Mouse (Mus musculus) heart, postnatal 25 days (tissue): ENCODE measurements around the gene Fam172a. TPM values are rescaled to one million over a fixed set of nuclear protein-coding genes. Genes with fewer than 3 reads are reported as not detected.

ENCODE experiments used
- DNase-seq: peaks from one replicate; pipeline ENCODE4 v3.0.0; 2022; ENCODE audit warnings: low spot score
- intact Hi-C: fragments of 180-260 bp; cut with DNase I; formaldehyde crosslinking; loops from one replicate; pipeline ENCODE4 v1.15.1; 2025
- total RNA-seq, 2 experiments: library from RNA; stranded (reverse); gene quantifications; 2 replicates each; pipeline ENCODE4 v1.2.3; 2021

Fam172a gene
- total RNA-seq, 2 experiments from 2014 or later = 10.8 to 12.6 TPM

DNA sequence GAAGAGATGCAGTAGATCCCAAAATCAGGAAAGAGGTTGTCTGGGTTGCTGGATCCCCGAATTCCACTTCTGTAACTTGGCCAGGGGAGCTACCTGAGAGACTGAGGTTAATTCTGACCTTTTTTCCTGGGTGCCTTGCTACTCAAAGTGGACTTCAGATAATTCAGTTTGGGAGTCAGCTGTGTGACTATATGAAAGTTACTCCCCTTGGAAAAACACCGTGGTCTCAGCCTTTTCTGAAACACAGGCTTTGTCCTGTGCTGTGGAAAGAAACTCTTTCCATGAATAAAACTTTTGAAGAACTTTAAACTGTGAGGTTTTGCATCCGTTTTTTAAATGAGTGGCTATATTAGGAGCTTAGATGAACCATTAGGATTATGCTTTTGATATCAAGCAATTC is 472.4 kb downstream of the Fam172a start:
- no peak for DNase-seq
- intact Hi-C loops = no loop called here

- intact Hi-C loops = no loop called here
- DNase-seq = no peak
Measured at GRCm38 (mm10) chr13:78174891-78175290, 473.1 kb downstream of the Fam172a start.

DNA sequence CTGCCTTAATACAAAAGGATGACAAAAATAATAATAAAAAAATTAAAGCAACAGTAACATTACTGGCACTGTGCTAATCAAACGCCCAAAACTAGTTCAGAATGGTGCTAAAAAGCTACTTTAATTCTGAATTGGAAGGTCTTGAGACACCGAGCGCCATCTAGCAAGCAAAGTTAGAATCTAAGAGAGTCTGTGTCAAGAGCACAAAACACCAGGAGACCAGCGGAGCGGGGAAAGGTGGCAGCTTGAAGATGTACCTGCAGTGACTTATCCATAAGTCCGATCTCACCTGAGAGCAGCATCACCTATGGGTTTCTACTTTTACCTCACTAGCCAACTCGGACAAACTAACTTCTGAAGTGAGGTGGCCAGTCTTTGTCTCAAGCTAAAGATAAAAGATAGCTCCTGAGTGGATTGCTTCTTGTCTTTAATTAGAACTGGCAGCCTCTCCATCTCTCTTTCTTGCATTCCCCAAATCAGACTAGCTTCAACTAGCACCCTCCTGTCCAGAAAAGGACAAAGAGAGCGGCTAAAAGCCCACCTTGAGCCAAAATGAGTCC is 474.1 kb downstream of the Fam172a start:
- intact Hi-C loops = no loop called here
- DNase-seq = no peak

- no peak for DNase-seq
- intact Hi-C loops = no loop called here
Measured at GRCm38 (mm10) chr13:78177381-78177950, 475.6 kb downstream of the Fam172a start.

GRCm38 (mm10) chr13:78178021-78178420 is 476.2 kb downstream of the Fam172a start:
- intact Hi-C loops = no loop called here
- DNase-seq = no peak

DNA sequence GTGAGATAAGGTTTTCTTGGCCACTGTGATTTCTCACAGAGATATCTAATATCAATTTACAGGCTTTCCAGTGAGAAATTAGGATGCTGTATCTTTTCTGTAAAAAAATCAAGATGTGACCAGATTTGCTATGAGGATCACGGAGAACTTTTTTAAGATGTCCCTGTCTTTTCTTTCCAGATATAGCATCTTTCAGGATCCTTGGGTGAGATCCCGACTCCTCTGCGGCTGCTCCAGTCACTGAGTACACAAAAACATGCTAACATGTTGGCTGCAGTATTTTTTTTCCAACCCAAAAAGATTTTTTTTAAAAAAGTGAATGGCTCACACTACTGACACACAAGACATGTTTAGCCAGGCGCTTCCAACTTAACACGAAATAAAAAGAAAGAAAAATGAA is 476.9 kb downstream of the Fam172a start:
- DNase-seq = no peak
- intact Hi-C loops = no loop called here

- intact Hi-C loops = loop anchor here (5.0 kb wide), 1 partner anchor 312 kb away; no protein-coding TSS in a partner anchor
- no peak for DNase-seq
Measured at GRCm38 (mm10) chr13:78179312-78180097, 477.7 kb downstream of the Fam172a start.

DNA sequence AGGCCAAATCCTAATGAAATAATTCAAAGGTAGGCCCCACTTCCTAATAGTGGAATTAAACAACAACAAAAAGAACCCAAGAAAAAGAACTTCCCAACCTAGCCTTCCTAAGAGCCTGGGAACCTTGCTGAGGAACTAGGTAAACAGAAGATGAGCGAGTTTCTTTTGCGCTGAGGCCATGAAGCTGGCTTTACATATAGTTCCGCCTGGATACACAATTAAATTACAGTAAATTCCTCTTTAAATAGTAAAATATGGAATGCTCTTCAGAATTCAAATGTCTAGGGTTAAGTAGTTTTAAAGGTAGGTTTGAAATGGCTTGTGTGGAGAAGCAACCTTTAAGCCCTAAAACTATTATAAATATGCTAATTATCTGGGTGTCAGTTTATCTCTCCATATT is 478.4 kb downstream of the Fam172a start:
- intact Hi-C loops = loop anchor here (5.0 kb wide), 1 partner anchor 313 kb away; no protein-coding TSS in a partner anchor
- DNase-seq = no peak

- DNase-seq = no peak
- intact Hi-C loops = loop anchor here (5.0 kb wide), 1 partner anchor 314 kb away; no protein-coding TSS in a partner anchor
Measured at GRCm38 (mm10) chr13:78181071-78181929, 479.5 kb downstream of the Fam172a start.

DNA sequence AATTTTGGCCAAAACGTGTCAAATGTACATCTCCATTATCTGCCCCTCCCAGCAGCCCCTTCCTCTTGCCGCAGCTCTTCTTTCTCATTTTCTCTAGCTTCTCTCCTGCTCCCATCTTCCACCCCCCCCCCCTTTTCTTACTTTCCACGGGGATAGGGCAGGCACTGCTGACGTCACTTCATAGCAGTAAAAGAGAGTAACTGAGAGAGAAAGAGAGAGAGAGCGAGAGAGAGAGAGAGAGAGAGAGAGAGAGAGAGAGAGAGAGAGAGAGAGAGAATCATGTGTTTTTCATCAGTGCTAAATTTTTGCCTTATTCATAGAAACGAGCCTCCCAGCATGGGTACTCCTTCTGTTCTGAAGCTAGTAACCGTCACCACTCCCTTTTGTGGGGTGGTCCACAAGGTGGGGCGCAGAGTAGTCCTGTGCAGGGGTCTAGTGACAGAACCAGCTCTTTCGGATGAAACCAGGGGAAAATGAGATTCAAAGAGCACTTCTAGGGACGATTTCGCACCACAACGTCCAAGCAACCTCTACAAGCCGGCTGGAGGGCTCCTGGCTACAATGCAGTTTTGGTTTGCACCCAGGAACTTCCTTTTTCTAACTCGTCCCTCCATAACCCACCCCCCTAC is 480.2 kb downstream of the Fam172a start:
- no peak for DNase-seq
- intact Hi-C loops = loop anchor here (5.0 kb wide), 1 partner anchor 315 kb away; no protein-coding TSS in a partner anchor

DNA sequence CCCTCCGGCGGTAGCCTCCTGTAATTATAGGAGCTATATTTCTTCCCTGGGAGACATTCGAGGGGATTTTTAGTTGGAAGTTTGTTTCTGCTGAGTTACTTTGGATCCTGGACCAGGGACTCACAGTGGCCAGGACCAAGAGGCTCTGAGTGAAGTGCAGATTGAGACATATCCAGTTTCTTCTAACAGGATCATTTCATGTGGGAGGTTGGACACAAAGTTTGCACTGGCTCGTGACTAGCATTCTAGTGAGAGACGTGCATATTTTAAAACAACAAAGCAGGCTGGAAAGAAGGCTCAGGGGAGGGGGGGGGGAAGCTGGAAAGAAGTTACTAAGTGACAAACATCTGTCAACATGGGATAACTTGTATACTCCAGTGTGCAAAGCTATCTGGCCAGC is 481.2 kb downstream of the Fam172a start:
- intact Hi-C loops = loop anchor here (5.0 kb wide), 1 partner anchor 316 kb away; no protein-coding TSS in a partner anchor
- no peak for DNase-seq

GRCm38 (mm10) chr13:78183986-78184385 is 482.2 kb downstream of the Fam172a start:
- intact Hi-C loops = loop anchor here (5.0 kb wide), 1 partner anchor 317 kb away; no protein-coding TSS in a partner anchor
- no peak for DNase-seq

- intact Hi-C loops = loop anchor here (5.0 kb wide), 2 partner anchors 318 to 1218 kb away; no protein-coding TSS in a partner anchor
- no peak for DNase-seq
Measured at GRCm38 (mm10) chr13:78184786-78185466, 483.1 kb downstream of the Fam172a start.

DNA sequence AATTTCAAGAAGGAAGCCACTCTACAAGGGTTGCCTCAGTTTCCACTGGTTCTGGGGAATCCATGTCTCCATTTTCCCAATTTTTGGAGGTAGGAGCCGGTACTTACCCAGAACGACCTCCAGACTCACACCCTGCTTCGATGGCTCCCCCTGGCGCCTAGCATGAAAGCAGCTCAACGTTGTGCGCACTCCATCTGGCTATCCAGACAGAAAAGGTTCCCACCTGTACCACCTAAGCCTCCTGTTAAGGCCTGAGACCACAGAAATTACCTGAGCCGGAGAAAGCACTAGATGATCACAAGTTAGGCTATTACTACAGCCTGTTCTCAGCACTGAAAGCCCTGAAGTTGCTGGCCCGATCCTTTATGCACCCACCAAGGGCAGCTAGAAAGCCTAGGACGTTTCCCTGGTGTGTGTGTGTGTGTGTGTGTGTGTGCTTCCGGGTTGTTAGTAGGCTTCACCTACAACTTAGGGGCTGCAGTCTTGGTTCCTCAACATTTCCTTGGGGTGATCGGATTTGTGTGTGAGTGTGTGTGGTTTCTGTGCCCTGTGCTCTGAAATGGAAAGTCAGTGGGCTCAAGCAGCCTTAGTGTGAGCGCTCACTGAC is 484.6 kb downstream of the Fam172a start:
- intact Hi-C loops = loop anchor here (5.0 kb wide), 1 partner anchor 1219 kb away; no protein-coding TSS in a partner anchor
- DNase-seq = no peak

GRCm38 (mm10) chr13:78187833-78188232 is 486.0 kb downstream of the Fam172a start:
- intact Hi-C loops = loop anchor here (5.0 kb wide), 1 partner anchor 1221 kb away; no protein-coding TSS in a partner anchor

DNA sequence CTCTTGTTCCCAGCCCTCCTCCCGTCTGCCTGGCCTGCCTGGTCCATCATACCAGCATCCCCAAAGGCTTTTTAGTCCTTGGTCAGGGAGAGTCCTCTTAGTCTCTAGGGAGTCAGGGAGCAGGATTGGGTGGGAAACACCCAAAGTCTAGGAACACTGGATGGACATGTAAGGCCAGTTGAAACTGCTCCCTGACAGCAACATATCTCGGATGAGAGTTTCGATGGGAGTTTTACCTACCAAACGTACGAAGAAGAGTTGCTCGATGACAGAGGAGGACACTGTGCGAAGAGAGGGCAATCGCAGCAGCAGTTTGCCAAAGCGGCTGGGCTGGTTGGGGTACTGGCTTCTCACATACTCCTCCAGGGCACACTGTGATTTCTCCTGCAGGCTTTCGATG is 487.8 kb downstream of the Fam172a start:
- intact Hi-C loops = loop anchor here (5.0 kb wide), 1 partner anchor 1222 kb away; no protein-coding TSS in a partner anchor
- DNase-seq = no peak

More at GRCm38 (mm10) chr13:78187833-78188232, 486.0 kb downstream of the Fam172a start:
- DNase-seq = no peak

DNA sequence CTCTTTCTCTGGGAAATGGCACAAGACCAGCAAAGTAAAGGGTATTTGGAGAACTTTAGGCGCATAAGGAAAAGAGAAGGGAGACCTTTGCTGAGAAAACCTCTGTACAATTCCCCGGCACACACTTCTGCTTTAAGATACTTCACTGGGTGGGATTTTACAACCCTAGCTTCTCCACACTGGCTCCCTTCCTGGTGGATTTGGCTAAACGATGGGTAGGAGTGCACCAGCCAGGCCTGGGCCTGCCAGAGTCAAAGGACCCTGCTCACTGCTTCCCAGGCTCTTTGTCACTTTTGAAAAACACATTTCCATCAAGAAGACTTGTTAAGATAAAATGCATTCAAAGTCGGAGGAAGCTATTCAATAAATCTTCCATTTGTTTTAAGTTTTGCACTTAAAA is 491.4 kb downstream of the Fam172a start:
- intact Hi-C loops = no loop called here
- no peak for DNase-seq

GRCm38 (mm10) chr13:78194135-78194849 is 492.5 kb downstream of the Fam172a start:
- intact Hi-C loops = no loop called here
- DNase-seq = no peak
